Mouse (Mus musculus): ENCODE measurements around the gene Tspan17. TPM values are rescaled to one million over a fixed set of nuclear protein-coding genes. Genes with fewer than 3 reads are reported as not detected.
A peak's percentile ranks its signal among the peaks of the same experiment; 100 is the strongest.
"Not testable (repeated sequence)": the region's sequence is repeated elsewhere in the genome, so short reads cannot be mapped to it uniquely, and the experiment has no call there.

Gene Tspan17
- polyA plus RNA-seq, 1 experiment from 2014 or later: 1.8 TPM

DNA sequence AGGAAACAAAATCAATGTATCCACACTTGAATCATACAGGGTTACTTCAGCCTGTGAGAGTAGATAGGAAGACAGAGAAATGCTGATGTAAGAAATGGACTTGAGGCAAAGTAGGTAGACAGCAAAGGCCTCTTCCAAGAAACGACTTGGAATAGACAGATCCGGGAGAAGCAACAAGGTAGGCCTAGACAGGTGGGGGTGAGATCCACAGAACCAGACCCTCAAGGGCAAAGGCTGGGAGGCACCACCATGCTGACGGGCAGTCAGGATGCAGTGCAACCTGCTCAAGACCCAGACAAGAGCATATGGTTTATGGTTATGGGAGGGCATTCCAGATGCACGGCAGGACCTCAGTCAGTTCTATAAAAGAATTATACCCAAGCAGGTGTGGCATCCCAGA, 22.2 kb upstream of the Tspan17 start:
- Histone ChIP-seq H3K36me3 (no peaks in the 10 kb centered on the region), H3K4me3 (no peak overlapping the region), H3K4me1 (peaks cover 10% of the 10 kb centered on the region; the same call in 1 of the 2 replicates), H3K9me3 (replicated peaks) (0 out of 2 replicates have a peak, but pooled peaks cover 4% of the 10 kb centered on the region), H3K27me3 (replicated peaks) (peaks cover 58% of the 10 kb centered on the region), H3K27ac (no peak overlapping the region), H3K9ac (no peak overlapping the region), H3K4me2 (no peak overlapping the region)
- ATAC-seq: no peak
- 65% methylated on average over 4 of the region's 4 CpGs for WGBS (ENCODE audit: insufficient replicate concordance)

DNA sequence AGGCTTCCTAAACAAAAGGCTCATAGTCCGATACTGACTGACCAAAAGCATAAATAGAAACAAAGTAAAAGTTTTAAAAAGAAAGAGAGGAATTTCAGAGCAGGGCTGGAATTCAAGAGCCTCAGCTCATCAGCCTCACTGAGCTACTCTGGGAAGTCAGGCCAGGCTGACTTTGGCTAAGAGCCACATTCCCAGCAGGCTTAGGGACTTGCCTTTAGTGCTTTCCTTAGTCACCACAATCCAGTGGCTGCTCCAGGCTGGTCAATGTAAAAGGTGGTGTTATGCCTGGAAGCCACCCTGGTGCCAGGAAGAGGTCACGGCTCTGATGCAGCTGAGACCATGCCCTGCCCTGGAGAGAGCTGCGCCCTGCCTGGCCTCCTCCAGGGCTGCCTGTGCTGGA, 8.6 kb upstream of the Tspan17 start:
- Histone ChIP-seq H3K9me3 (replicated peaks) (0 out of 2 replicates have a peak, but pooled peaks cover 4% of the 10 kb centered on the region), H3K27me3 (replicated peaks) (0 out of 2 replicates have a peak, but pooled peaks cover 4% of the 10 kb centered on the region), H3K4me1 (no peaks in the 10 kb centered on the region), H3K27ac (no peak overlapping the region), H3K4me2 (no peak overlapping the region), H3K9ac (no peak overlapping the region), H3K36me3 (no peaks in the 10 kb centered on the region), H3K4me3 (no peak overlapping the region)
- no peak for ATAC-seq
- WGBS (ENCODE audit: insufficient replicate concordance): 65% methylated on average over 3 of the region's 3 CpGs

DNA sequence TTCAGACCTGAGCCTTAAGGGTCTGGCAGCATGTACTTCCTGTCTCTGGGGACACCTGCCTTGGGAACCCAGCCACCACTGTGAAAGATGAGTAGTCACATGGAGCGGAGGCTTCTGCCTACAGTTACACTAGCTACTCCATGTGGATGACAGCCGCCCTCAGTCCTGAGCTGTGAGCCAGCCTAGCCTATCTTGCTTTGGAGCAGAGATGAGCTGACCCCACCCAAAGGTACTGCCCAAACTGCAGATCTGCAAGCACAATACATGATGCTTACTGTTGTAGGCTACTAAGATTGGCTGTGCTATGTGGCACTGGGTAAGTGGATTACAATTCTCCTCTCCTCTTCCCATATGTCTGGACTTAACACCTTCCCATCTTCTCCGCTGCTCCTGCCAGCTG, 8.1 kb upstream of the Tspan17 start:
- 60% methylated on average over 3 of the region's 3 CpGs for WGBS (ENCODE audit: insufficient replicate concordance)
- H3K9me3 ChIP-seq (replicated peaks): 0 out of 2 replicates have a peak, but pooled peaks cover under 1% of the 10 kb centered on the region
- H3K36me3 ChIP-seq: no peaks in the 10 kb centered on the region
- H3K9ac ChIP-seq: no peak overlapping the region
- no peak overlapping the region for H3K4me2 ChIP-seq
- ATAC-seq: no peak
- H3K4me3 ChIP-seq: no peak overlapping the region
- no peaks in the 10 kb centered on the region for H3K4me1 ChIP-seq
- no peak overlapping the region for H3K27ac ChIP-seq
- H3K27me3 ChIP-seq (replicated peaks): peaks cover 5% of the 10 kb centered on the region; the same call in 1 of the 2 replicates

DNA sequence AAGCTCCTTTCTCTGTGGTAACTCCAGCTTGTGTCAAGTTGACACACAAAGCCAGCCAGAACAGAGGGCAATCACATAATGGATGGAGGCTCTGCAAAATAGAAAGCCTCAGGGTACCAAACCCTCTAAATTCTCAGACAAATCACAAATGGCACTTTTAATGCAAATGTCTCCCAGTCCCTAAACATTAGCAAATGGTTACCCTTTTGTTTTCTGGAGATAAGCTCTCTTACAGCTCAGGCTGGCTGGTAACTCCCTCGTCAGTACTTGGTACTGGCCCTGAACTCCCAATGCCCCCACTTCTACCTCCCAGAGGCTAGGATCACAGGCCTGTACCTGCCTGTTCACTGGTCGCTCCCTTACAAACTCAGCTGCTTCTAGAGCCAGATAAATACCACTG, 5.9 kb upstream of the Tspan17 start:
- Histone ChIP-seq H3K27me3 (replicated peaks) (peaks cover 9% of the 10 kb centered on the region; the same call in 1 of the 2 replicates), H3K9me3 (replicated peaks) (no peaks in the 10 kb centered on the region), H3K4me1 (no peaks in the 10 kb centered on the region), H3K36me3 (no peaks in the 10 kb centered on the region), H3K27ac (no peak overlapping the region), H3K4me3 (no peak overlapping the region), H3K9ac (no peak overlapping the region), H3K4me2 (no peak overlapping the region)
- ATAC-seq: no peak
- 23% methylated on average over 2 of the region's 2 CpGs for WGBS (ENCODE audit: insufficient replicate concordance)

DNA sequence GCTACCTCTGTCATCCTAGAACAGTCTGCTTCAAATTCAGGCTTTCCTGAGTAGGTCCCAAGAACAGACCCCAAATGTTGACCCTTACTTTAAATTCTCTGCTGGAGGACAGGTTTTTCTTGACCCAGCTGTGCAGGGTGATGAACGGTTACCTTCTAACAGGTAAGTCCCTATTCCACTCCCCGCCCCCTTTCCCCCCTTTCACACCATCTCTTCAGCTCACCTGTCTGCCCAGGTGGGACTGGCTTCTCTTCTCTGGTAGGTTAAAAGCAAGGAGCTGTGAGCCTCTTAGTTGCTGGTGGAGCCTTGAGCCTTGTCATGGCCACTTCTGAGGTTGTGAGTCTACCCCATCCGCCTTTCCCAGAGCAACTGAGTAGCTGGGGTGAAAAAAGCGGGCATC, 5.5 kb upstream of the Tspan17 start, which contains the start of gene Eif4e1b:
Eif4e1b (plus strand) TSS at position 301 of the 400 bp plus-strand sequence.
- no peaks in the 10 kb centered on the region for H3K4me1 ChIP-seq
- ATAC-seq: no peak
- no peak within 1 kb of the TSS for H3K4me3 ChIP-seq
- H3K27me3 ChIP-seq (replicated peaks): peaks cover 12% of the 10 kb centered on the region; the same call in 1 of the 2 replicates
- no peaks in the 10 kb centered on the region for H3K9me3 ChIP-seq (replicated peaks)
- no peak within 1 kb of the TSS for H3K27ac ChIP-seq
- no peak within 1 kb of the TSS for H3K9ac ChIP-seq
- 58% methylated on average over 4 of the region's 4 CpGs for WGBS (ENCODE audit: insufficient replicate concordance)
- H3K4me2 ChIP-seq: no peak within 1 kb of the TSS
- no peaks in the 10 kb centered on the region for H3K36me3 ChIP-seq

DNA sequence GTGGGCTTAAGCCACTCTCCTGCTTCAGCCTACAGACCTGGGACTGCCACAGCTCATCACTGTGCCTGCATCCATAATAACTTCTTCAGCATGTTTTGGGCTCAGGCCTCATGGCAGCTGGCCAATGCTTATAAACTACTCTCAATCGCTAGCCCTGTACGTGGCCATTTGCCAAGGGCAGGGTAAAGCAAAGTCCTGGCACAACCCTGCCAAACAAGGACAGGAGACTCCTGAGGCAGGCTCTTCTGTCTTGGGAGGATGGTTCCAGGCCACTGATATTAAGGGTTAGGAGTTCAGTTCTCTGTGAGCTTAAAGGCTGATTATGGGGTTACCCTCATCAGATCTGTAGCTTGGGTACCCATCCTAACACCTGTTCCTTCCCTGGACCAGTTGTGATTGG, 1.6 kb upstream of the Tspan17 start:
- H3K9ac ChIP-seq; H3K4me2 ChIP-seq; ATAC-seq; H3K36me3 ChIP-seq; H3K9me3 ChIP-seq (replicated peaks); H3K27ac ChIP-seq; H3K4me3 ChIP-seq: not testable (repeated sequence)
- H3K4me1 ChIP-seq: peaks cover 20% of the 10 kb centered on the region
- H3K27me3 ChIP-seq (replicated peaks): peaks cover 50% of the 10 kb centered on the region
- 82% methylated on average over 2 of the region's 2 CpGs for WGBS (ENCODE audit: insufficient replicate concordance)

DNA sequence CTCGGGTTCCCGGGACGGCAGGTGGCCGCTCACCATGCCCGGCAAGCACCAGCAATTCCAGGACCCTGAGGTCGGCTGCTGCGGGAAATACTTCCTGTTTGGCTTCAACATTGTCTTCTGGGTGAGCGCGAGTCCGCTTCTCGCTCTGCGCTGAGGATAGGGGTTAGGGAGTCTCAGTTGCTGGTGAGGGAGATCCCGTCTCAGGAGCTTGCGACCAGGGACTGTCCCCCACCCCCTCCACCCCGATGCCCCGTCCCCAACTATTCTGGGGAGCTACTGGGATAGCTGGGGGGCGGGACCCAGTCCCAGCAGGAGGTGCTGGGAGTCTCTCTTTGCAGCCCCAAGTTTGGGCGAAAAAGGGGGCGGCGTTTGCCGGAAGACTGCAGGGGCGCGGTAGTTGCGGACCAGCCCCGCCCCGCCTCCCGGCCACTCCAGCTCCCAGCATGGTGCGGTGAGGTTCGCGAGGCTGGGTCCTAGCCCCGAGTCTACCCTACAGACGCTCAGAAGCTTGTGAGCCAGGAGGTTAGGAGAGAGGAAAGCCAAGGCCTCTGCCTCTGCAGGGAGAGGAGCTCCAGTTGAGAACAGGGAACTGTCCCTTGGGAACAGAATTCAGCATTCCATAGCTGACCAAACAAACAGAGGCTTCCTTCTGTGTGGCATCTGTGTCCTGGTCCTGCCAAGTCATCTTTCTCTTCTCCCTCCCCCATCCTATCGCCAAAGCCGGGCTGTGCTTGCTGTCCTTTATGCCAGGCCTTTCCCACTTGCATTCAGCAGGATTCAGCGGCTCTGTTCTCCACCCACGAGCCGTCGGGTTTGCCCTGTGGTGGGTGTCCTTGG, 602 bp downstream of the Tspan17 start:
- H3K9me3 ChIP-seq (replicated peaks): no peaks in the 10 kb centered on the region
- H3K4me1 ChIP-seq: peaks cover 21% of the 10 kb centered on the region
- no peaks in the 10 kb centered on the region for H3K36me3 ChIP-seq
- no peak overlapping the region for H3K27ac ChIP-seq
- ATAC-seq: 0 out of 2 replicates have a peak, but pooled peaks have one; percentile 12
- H3K27me3 ChIP-seq (replicated peaks): peaks cover 67% of the 10 kb centered on the region
- H3K4me3 ChIP-seq: peak overlapping the region; percentile 53
- H3K4me2 ChIP-seq: peak overlapping the region; percentile 84
- no peak overlapping the region; the same call in 1 of the 2 replicates for H3K9ac ChIP-seq
- WGBS (ENCODE audit: insufficient replicate concordance): 3% methylated on average over 36 of the region's 38 CpGs

DNA sequence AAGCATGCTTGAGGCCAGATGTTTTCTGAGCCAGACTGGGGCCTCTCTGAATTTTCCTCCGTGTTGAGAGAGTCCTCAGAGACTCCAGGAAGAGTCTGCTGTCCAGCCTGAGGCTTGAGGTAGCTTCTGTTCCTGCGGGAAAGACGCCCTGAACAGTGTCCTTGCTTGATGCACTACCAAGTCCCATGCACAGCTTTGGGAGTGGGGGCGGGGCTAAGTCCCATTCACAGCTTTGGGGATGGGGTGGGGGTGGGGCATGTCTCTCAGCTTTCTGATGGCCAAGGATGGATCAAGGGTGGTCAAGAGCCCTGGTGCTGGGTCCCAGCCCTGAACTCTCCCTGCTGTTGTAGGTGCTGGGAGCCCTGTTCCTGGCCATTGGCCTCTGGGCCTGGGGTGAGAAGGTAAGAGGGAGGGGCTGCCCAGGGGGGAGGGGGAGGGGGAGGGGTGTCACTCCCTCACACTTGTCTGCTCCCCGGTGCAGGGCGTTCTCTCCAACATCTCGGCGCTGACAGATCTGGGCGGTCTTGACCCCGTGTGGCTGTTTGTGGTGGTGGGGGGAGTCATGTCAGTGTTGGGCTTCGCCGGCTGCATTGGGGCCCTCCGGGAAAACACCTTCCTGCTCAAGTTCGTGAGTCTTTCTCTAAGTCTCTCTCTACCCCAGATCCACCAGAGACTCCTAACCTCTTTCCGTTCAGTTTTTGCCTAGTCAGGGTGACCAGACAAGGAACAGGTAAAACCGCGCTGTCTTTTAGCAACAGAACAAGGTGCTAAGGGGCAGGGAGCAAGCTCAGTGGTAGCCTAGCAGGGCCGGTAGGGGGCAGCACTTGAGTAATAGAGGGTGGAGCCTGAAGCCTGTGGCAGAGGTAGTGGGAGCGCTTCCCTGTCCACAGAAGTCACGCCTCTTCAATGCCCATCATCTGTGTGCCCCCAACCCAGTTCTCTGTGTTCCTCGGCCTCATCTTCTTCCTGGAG, 3.4 kb downstream of the Tspan17 start:
- Histone ChIP-seq H3K9me3 (replicated peaks) (no peaks in the 10 kb centered on the region), H3K4me3 (no peak overlapping the region), H3K9ac (no peak overlapping the region), H3K4me1 (peaks cover 21% of the 10 kb centered on the region), H3K4me2 (no peak overlapping the region), H3K27ac (no peak overlapping the region), H3K36me3 (no peaks in the 10 kb centered on the region), H3K27me3 (replicated peaks) (peaks cover 83% of the 10 kb centered on the region)
- whole genome bisulfite sequencing (ENCODE audit: insufficient replicate concordance): 12% methylated on average over 21 of the region's 21 CpGs
- ATAC-seq: no peak

DNA sequence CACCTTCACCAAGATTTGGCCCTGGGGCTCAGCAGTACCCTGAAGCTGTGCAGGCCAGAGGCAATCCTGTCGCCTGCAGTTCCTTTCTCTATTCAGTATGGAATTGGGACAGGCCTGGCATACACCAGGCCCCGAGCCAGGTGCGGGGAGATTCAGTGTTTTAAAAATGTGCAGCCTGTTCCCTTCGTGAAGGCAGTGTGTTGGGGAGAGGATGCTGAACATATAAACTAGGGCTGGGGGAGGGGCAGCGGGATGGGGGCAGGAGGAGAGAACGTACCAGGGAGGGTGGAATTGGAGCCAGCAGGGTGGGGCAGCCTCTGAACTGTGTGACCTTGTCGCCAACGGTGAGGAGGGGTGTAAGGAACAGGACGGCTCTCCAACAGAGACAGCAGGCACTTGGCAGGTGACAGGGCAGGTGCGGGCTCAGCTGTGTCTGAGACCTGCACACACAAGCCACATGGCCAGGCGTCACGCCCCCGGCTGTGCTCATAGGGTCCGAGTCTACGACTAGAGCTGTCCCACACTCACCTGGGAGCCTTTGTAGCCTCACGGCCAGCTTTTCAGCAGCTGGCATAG, 4.9 kb downstream of the Tspan17 start:
- no peak overlapping the region for H3K9ac ChIP-seq
- no peak overlapping the region for H3K4me2 ChIP-seq
- no peaks in the 10 kb centered on the region for H3K9me3 ChIP-seq (replicated peaks)
- no peak overlapping the region for H3K27ac ChIP-seq
- peaks cover 86% of the 10 kb centered on the region for H3K27me3 ChIP-seq (replicated peaks)
- H3K4me1 ChIP-seq: peaks cover 18% of the 10 kb centered on the region
- WGBS (ENCODE audit: insufficient replicate concordance): 65% methylated on average over 16 of the region's 16 CpGs
- no peaks in the 10 kb centered on the region for H3K36me3 ChIP-seq
- ATAC-seq: no peak
- no peak overlapping the region for H3K4me3 ChIP-seq

DNA sequence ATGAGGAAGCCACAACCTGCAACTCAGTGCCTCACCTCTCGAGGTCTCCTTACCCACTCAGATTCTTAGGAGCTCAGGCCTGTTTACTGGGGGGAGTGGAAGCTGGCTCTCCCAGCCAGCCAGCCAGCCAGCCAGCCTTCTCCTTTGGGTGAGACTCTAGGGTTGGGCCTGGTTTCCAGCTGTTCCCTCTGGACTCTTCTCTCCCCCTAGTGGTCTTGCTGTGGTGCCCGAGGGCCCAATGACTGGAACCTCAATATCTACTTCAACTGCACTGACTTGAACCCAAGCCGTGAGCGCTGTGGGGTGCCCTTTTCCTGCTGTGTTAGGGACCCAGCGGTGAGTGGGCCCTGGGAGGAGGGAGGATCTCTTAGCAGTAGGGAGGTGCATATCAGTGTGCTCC, 5.7 kb downstream of the Tspan17 start:
- peaks cover 11% of the 10 kb centered on the region for H3K4me1 ChIP-seq
- ATAC-seq: no peak
- no peak overlapping the region for H3K4me2 ChIP-seq
- no peak overlapping the region for H3K9ac ChIP-seq
- H3K36me3 ChIP-seq: no peaks in the 10 kb centered on the region
- H3K9me3 ChIP-seq (replicated peaks): no peaks in the 10 kb centered on the region
- no peak overlapping the region for H3K4me3 ChIP-seq
- peaks cover 79% of the 10 kb centered on the region for H3K27me3 ChIP-seq (replicated peaks)
- H3K27ac ChIP-seq: no peak overlapping the region
- 34% methylated on average over 5 of the region's 5 CpGs for WGBS (ENCODE audit: insufficient replicate concordance)

DNA sequence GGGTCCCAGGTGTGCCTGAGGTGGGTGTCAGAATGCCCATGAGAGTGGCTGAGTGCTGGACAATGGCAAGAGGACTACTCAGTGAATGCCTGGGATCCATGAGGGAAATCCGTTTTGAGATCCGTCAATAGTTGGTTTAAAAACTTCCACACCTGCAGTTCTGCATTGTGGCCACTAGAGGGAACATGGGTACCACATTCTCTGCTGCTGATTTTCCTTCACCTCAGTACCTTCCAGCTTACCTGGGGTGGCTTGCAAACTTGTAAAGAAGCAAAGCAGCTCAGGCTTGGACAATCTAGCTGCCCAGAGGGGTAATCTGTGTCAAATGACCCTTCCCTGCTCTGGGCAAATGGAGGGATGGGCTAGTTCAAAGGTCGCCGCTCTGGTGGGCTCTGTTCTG, 8.2 kb downstream of the Tspan17 start:
- Histone ChIP-seq H3K27me3 (replicated peaks) (peaks cover 55% of the 10 kb centered on the region), H3K4me2 (no peak overlapping the region), H3K9ac (no peak overlapping the region), H3K4me1 (0 out of 2 replicates have a peak, but pooled peaks cover 4% of the 10 kb centered on the region), H3K4me3 (no peak overlapping the region), H3K9me3 (replicated peaks) (no peaks in the 10 kb centered on the region), H3K27ac (no peak overlapping the region), H3K36me3 (no peaks in the 10 kb centered on the region)
- 33% methylated on average over 4 of the region's 4 CpGs for WGBS (ENCODE audit: insufficient replicate concordance)
- ATAC-seq: no peak
